Mouse (Mus musculus) heart, adult 2 months (tissue): ENCODE measurements at regions not wholly inside any gene's neighbourhood (a gene's known extent, or its start where the extent isn't known, plus 50 kb on each side); places are given as distances from the start of the nearest gene placed in this dataset.

Source experiments
- CTCF ChIP-seq: fragments of 200-600 bp; IDR thresholded peaks from 2 replicates; pipeline ENCODE4 v1.8.1; 2022; ENCODE audit warnings: antibody characterized with exemption, mild to moderate bottlenecking, moderate library complexity
- EP300 ChIP-seq: fragments of 200-500 bp; IDR thresholded peaks from 2 replicates; pipeline ENCODE4 v1.6.1; 2011; ENCODE audit warnings: low read depth, low read length, control low read depth; ENCODE audit not compliant: insufficient read depth
- POLR2A ChIP-seq: fragments of 200-500 bp; IDR thresholded peaks from 2 replicates; pipeline ENCODE4 v1.6.1; 2011; ENCODE audit warnings: mild to moderate bottlenecking, low read depth, low read length, control low read depth; ENCODE audit not compliant: insufficient read depth

DNA sequence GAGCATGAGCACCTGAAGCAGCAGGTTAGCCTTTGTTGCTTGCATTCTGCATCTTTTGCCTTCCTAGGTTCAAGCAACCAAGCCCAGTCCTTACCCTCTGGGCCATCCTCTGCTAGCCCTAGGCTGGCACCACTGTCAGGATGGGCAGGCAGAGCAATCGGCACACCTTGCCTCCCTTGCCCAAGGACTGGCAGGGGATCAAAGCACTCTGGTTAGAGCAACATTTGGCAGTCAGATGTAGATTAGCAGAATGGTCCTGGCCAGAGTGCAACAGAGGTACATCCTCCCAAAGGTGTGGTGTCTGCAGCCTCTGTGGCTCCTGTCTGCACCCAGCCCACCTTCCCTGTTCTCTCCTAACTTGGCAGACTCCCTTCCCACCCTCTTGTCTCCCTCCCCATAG, 244.9 kb upstream of the Maf start:
- TF ChIP-seq CTCF (no peak), EP300 (no peak), POLR2A (no peak)
